7 mouse cellular contexts compared by ENCODE assay signal in genomic region chr8:84203975-84204772, GRCm38 (mm10). TPM values are rescaled to one million over a fixed set of nuclear protein-coding genes. Genes with fewer than 3 reads are reported as not detected.
DNase-seq lines count a peak whose midpoint lies in the region; ATAC-seq and TF ChIP-seq lines count a peak whose summit lies in the region.

No protein-coding gene starts in this region.

- DNase-seq in G1E (ENCODE audit: low spot score) = peak; percentile 57
- DNase-seq in adrenal gland, adult 8-10 months = peak; percentile 84
- peak; percentile 66 for DNase-seq in gastrocnemius, postnatal 10 days
- no peak for DNase-seq in hindbrain, postnatal 0 days (ENCODE audit: low spot score)
- DNase-seq in liver, embryonic 13.5 days = no peak
- DNase-seq in natural killer cell, adult 2 months (ENCODE audit: low spot score in 2 of 2) = peak; percentile 81 to 88
- no peak for DNase-seq in c-Kit-positive CD71-positive TER-119-positive erythroid progenitor cells, embryonic 14.5 days (ENCODE audit: low spot score)

- H3K4me1 ChIP-seq in G1E (ENCODE audit: insufficient read depth, low read depth, low read length) = peaks cover 88% of the 10 kb centered on the region
- peaks cover 25% of the 10 kb centered on the region for H3K4me1 ChIP-seq in hindbrain, postnatal 0 days (ENCODE audit: insufficient read depth, low read length)
- H3K4me1 ChIP-seq in liver, embryonic 13.5 days (replicated peaks) = peaks cover 72% of the 10 kb centered on the region

- 54% methylated on average over 13 of the region's 13 CpGs for WGBS in hindbrain, postnatal 0 days
- WGBS in liver, embryonic 13.5 days (ENCODE audit: insufficient replicate concordance) = 24% methylated on average over 13 of the region's 13 CpGs

- peak overlapping the region; percentile 76 for H3K4me2 ChIP-seq in hindbrain, postnatal 0 days (ENCODE audit: low read depth, low read length)
- peak overlapping the region; percentile 78 for H3K4me2 ChIP-seq in liver, embryonic 13.5 days

- H3K27ac ChIP-seq in hindbrain, postnatal 0 days = peak overlapping the region; percentile 83
- H3K27ac ChIP-seq in liver, embryonic 13.5 days = peak overlapping the region; percentile 82

- peak overlapping the region; percentile 89 for H3K4me3 ChIP-seq in G1E (ENCODE audit: low read depth, low read length)
- peak overlapping the region; percentile 34 for H3K4me3 ChIP-seq in hindbrain, postnatal 0 days (ENCODE audit: low read length)
- peak overlapping the region; percentile 62 for H3K4me3 ChIP-seq in liver, embryonic 13.5 days (replicated peaks)

- 0 out of 2 replicates have a peak, but pooled peaks have one; percentile 24 for ATAC-seq in G1E (ENCODE audit: extremely low read depth, insufficient number of reproducible peaks, low FRiP score, poor library complexity, severe bottlenecking)
- ATAC-seq in hindbrain, postnatal 0 days = peak; percentile 6; the same call in 1 of the 2 replicates
- ATAC-seq in liver, embryonic 13.5 days (ENCODE audit: low read depth) = peak; percentile 33

- peaks cover 68% of the 10 kb centered on the region for H3K36me3 ChIP-seq in G1E (replicated peaks)
- no peaks in the 10 kb centered on the region for H3K36me3 ChIP-seq in hindbrain, postnatal 0 days (ENCODE audit: insufficient read depth, low read length)
- H3K36me3 ChIP-seq in liver, embryonic 13.5 days = peaks cover 15% of the 10 kb centered on the region

- peak overlapping the region; percentile 49 for H3K9ac ChIP-seq in hindbrain, postnatal 0 days (replicated peaks; ENCODE audit: low read length)
- H3K9ac ChIP-seq in liver, embryonic 13.5 days = peak overlapping the region; percentile 49

- no peaks in the 10 kb centered on the region for H3K27me3 ChIP-seq in G1E (ENCODE audit: insufficient read depth, low read length)
- H3K27me3 ChIP-seq in hindbrain, postnatal 0 days (ENCODE audit: insufficient read depth, low read length) = no peaks in the 10 kb centered on the region
- H3K27me3 ChIP-seq in liver, embryonic 13.5 days = peaks cover 40% of the 10 kb centered on the region

- no peaks in the 10 kb centered on the region for H3K9me3 ChIP-seq in G1E (replicated peaks)
- H3K9me3 ChIP-seq in hindbrain, postnatal 0 days (ENCODE audit: low read length) = no peaks in the 10 kb centered on the region
- H3K9me3 ChIP-seq in liver, embryonic 13.5 days (replicated peaks) = no peaks in the 10 kb centered on the region

- TF ChIP-seq CTCF in G1E (IDR thresholded peaks at IDR 0.05; ENCODE audit: low read depth, low read length) = no peak
- TF ChIP-seq CTCF in hindbrain, postnatal 0 days (IDR thresholded peaks at IDR 0.05; ENCODE audit: low read depth) = peak; percentile 53

RNA-seq across cellular contexts. Expression of gene Nanos3, which starts 19.2 kb away (rescaled TPM):
- total RNA-seq in G1E (2014; fragmentation: Nextera tagmentation) (not detected in 2 replicates), G1E (2017) (not detected in 2 replicates)
- 0.19 TPM in 1 of 2 replicates, not detected in the other for polyA plus RNA-seq in G1E (2012)
- 1 to 10 TPM in 2 of 4 experiments, under 1 TPM in 2; 0.75 to 2.9 (median 1.2) TPM for total RNA-seq in adrenal gland, adult 8-10 months (2022)
- total RNA-seq in gastrocnemius, postnatal 10 days (2021) = 1 to 10 TPM; 1.4 to 2.4 TPM
- total RNA-seq in hindbrain, postnatal 0 days (2014; rRNA removed) = 2.3 and 3.2 TPM in 2 replicates
- 11.5 and 15.5 TPM in 2 replicates for polyA plus RNA-seq in hindbrain, postnatal 0 days (2015; fragmentation: Nextera tagmentation; extraction: Ambion mirVana)
- polyA plus RNA-seq in liver, embryonic 13.5 days (2015; fragmentation: Nextera tagmentation; extraction: Ambion mirVana) = 0.28 and 0.34 TPM in 2 replicates

RNA-seq across cellular contexts. Expression of gene Zswim4, which starts 32.7 kb away (rescaled TPM):
- total RNA-seq in G1E (2014; fragmentation: Nextera tagmentation) (8.5 and 9.7 TPM in 2 replicates), G1E (2017) (5.7 and 7.3 TPM in 2 replicates)
- polyA plus RNA-seq in G1E (2012) = 14.6 and 19.0 TPM in 2 replicates
- total RNA-seq in adrenal gland, adult 8-10 months (2022) = 10 to 100 TPM; 36.2 to 53.9 (median 48.0) TPM
- 1 to 10 TPM; 7.9 to 8.5 TPM for total RNA-seq in gastrocnemius, postnatal 10 days (2021)
- total RNA-seq in hindbrain, postnatal 0 days (2014; rRNA removed) = 44.1 and 50.6 TPM in 2 replicates
- polyA plus RNA-seq in hindbrain, postnatal 0 days (2015; fragmentation: Nextera tagmentation; extraction: Ambion mirVana) = 11.0 and 11.3 TPM in 2 replicates
- polyA plus RNA-seq in liver, embryonic 13.5 days (2015; fragmentation: Nextera tagmentation; extraction: Ambion mirVana) = 2.1 and 2.2 TPM in 2 replicates

RNA-seq across cellular contexts. Expression of gene D8Ertd738e, which starts 45.3 kb away (rescaled TPM):
- 106 and 132 TPM in 2 replicates for total RNA-seq in G1E (2014; fragmentation: Nextera tagmentation)
- 197 and 232 TPM in 2 replicates for total RNA-seq in G1E (2017)
- polyA plus RNA-seq in G1E (2012) = 257 and 291 TPM in 2 replicates
- total RNA-seq in adrenal gland, adult 8-10 months (2022) = 100 to 1,000 TPM; 171 to 296 (median 225) TPM
- total RNA-seq in gastrocnemius, postnatal 10 days (2021) = 100 to 1,000 TPM; 180 to 184 TPM
- total RNA-seq in hindbrain, postnatal 0 days (2014; rRNA removed) = 69.4 and 79.5 TPM in 2 replicates
- 318 and 325 TPM in 2 replicates for polyA plus RNA-seq in hindbrain, postnatal 0 days (2015; fragmentation: Nextera tagmentation; extraction: Ambion mirVana)
- 229 and 245 TPM in 2 replicates for polyA plus RNA-seq in liver, embryonic 13.5 days (2015; fragmentation: Nextera tagmentation; extraction: Ambion mirVana)

RNA-seq across cellular contexts. Expression of gene Mri1, which starts 53.0 kb away (rescaled TPM):
- total RNA-seq in G1E (2014; fragmentation: Nextera tagmentation) (14.1 and 20.1 TPM in 2 replicates), G1E (2017) (7.0 and 13.2 TPM in 2 replicates)
- 58.7 and 87.4 TPM in 2 replicates for polyA plus RNA-seq in G1E (2012)
- total RNA-seq in adrenal gland, adult 8-10 months (2022) = 10 to 100 TPM; 26.9 to 52.8 (median 51.6) TPM
- 10 to 100 TPM; 16.8 to 20.6 TPM for total RNA-seq in gastrocnemius, postnatal 10 days (2021)
- 46.1 and 71.6 TPM in 2 replicates for total RNA-seq in hindbrain, postnatal 0 days (2014; rRNA removed)
- polyA plus RNA-seq in hindbrain, postnatal 0 days (2015; fragmentation: Nextera tagmentation; extraction: Ambion mirVana) = 41.6 and 44.7 TPM in 2 replicates
- 41.2 and 48.4 TPM in 2 replicates for polyA plus RNA-seq in liver, embryonic 13.5 days (2015; fragmentation: Nextera tagmentation; extraction: Ambion mirVana)

RNA-seq across cellular contexts. Expression of gene 4930432K21Rik, which starts 56.3 kb away (rescaled TPM):
- total RNA-seq in G1E (2014; fragmentation: Nextera tagmentation) (0.34 TPM in 1 of 2 replicates, not detected in the other), G1E (2017) (0.55 and 0.58 TPM in 2 replicates)
- polyA plus RNA-seq in G1E (2012) = 0.08 and 0.11 TPM in 2 replicates
- total RNA-seq in adrenal gland, adult 8-10 months (2022) = under 1 TPM; 0.38 to 0.81 (median 0.40) TPM
- under 1 TPM; 0.32 to 0.54 TPM for total RNA-seq in gastrocnemius, postnatal 10 days (2021)
- 3.3 and 5.9 TPM in 2 replicates for total RNA-seq in hindbrain, postnatal 0 days (2014; rRNA removed)
- 2.7 and 3.0 TPM in 2 replicates for polyA plus RNA-seq in hindbrain, postnatal 0 days (2015; fragmentation: Nextera tagmentation; extraction: Ambion mirVana)
- polyA plus RNA-seq in liver, embryonic 13.5 days (2015; fragmentation: Nextera tagmentation; extraction: Ambion mirVana) = 0.13 and 0.25 TPM in 2 replicates

Comparison
In these comparisons a context has a peak if more than half of its experiments do, and no peak if none do; other contexts are left out.
1. DNase-seq: peak in G1E (single experiment), adrenal gland, adult 8-10 months (single experiment), gastrocnemius, postnatal 10 days (single experiment) and natural killer cell, adult 2 months (2 of 2); none in hindbrain, postnatal 0 days (single experiment), liver, embryonic 13.5 days (single experiment) and c-Kit-positive CD71-positive TER-119-positive erythroid progenitor cells, embryonic 14.5 days (single experiment).
2. H3K4me3 ChIP-seq: peak in every context shown above with its lines; median percentile 89 in G1E; 62 in liver, embryonic 13.5 days; 34 in hindbrain, postnatal 0 days.
3. Peak in every context shown above with its lines, with median percentiles within 50 percentile points of each other: ATAC-seq.